ENCODE assay signal across 20 mouse cellular contexts in genomic region chr1:49099573-49099972, GRCm38 (mm10).
DNase-seq lines count a peak whose midpoint lies in the region; TF ChIP-seq lines count a peak whose summit lies in the region.
"Had no signal": no experiment of that assay in that cellular context is flagged by ENCODE, and none has a peak within 500 bp of the region (broad histone marks: within the 10 kb centered on the region; RNA-seq: fewer than 3 reads in every experiment).

No protein-coding gene starts in this region.

- no peaks in the 10 kb centered on the region for H3K4me1 ChIP-seq in cerebellum, adult 2 months (ENCODE audit: control insufficient read depth, insufficient read depth, low read length)
- H3K4me1 ChIP-seq: embryonic facial prominence, embryonic 13.5 days; forebrain, embryonic 13.5 days; heart, embryonic 12.5 days; hindbrain, embryonic 12.5 days; limb, embryonic 12.5 days; neural tube, embryonic 15.5 days had no signal

- no peaks in the 10 kb centered on the region for H3K27me3 ChIP-seq in cerebellum, adult 2 months (ENCODE audit: control insufficient read depth, insufficient read depth, low read length)
- H3K27me3 ChIP-seq: embryonic facial prominence, embryonic 13.5 days; forebrain, embryonic 13.5 days; heart, embryonic 12.5 days; hindbrain, embryonic 12.5 days; limb, embryonic 12.5 days; neural tube, embryonic 15.5 days had no signal

- H3K27ac ChIP-seq in layer of hippocampus, adult 2 months, result 0 out of 2 replicates have a peak overlapping the region, but pooled peaks have one; percentile 24
- H3K27ac ChIP-seq in cerebellum, adult 2 months (ENCODE audit: insufficient read depth, low read length), result no peak overlapping the region
- H3K27ac ChIP-seq: embryonic facial prominence, embryonic 13.5 days; forebrain, embryonic 13.5 days; hindbrain, embryonic 12.5 days; limb, embryonic 12.5 days; neural tube, embryonic 15.5 days had no signal

- 6% methylated on average over 2 of the region's 2 CpGs for WGBS in cerebellum, adult 2 months

- no peak for TF ChIP-seq CTCF in layer of hippocampus, adult 2 months (conservative IDR thresholded peaks at IDR 0.05)
- TF ChIP-seq CTCF in cerebellum, adult 2 months (IDR thresholded peaks at IDR 0.05; ENCODE audit: borderline replicate concordance, insufficient read depth, low read depth, low read length), result no peak

- DNase-seq in layer of hippocampus, adult 2 months (ENCODE audit: low spot score in 2 of 2), result no peak
- DNase-seq in layer of hippocampus, adult 9-10 months (ENCODE audit: low spot score), result no peak
- peak; percentile 22 for DNase-seq in cerebellum, adult 11 months
- DNase-seq in cerebellum, adult 2 months, result peak; percentile 50 to 92
- DNase-seq in cerebellum, postnatal 25 days, result peak; percentile 68 to 82
- no peak for DNase-seq in right cerebral cortex, postnatal 25 days
- DNase-seq in gastrocnemius, postnatal 4 days (ENCODE audit: low spot score in 2 of 2), result no peak
- DNase-seq: adrenal gland, adult 2 months; heart, postnatal 10 days; kidney, adult 2 months; kidney, postnatal 14 days; liver, postnatal 0 days; right cerebral cortex, adult 18-20 months; thymus, adult 2 months had no signal

- H3K4me3 ChIP-seq in layer of hippocampus, adult 2 months, result no peak overlapping the region
- no peak overlapping the region for H3K4me3 ChIP-seq in cerebellum, adult 2 months (replicated peaks; ENCODE audit: insufficient read depth, low read depth, low read length)
- H3K4me3 ChIP-seq: embryonic facial prominence, embryonic 13.5 days; forebrain, embryonic 13.5 days; heart, embryonic 12.5 days; hindbrain, embryonic 12.5 days; limb, embryonic 12.5 days; neural tube, embryonic 15.5 days had no signal

- TF ChIP-seq POLR2A in cerebellum, adult 2 months (IDR thresholded peaks at IDR 0.05; ENCODE audit: borderline replicate concordance, insufficient read depth, low read length), result no peak

Comparison
In these comparisons a context has a peak if more than half of its experiments do, and no peak if none do; other contexts are left out.
1. DNase-seq: peak in cerebellum, adult 11 months (single experiment), cerebellum, adult 2 months (2 of 2) and cerebellum, postnatal 25 days (2 of 2); none in layer of hippocampus, adult 2 months (0 of 2), layer of hippocampus, adult 9-10 months (single experiment), right cerebral cortex, postnatal 25 days (single experiment) and gastrocnemius, postnatal 4 days (0 of 2).